Mouse (Mus musculus) neutrophil, adult 83 days (primary cell): ENCODE data around the gene Pmm2. TPM values are rescaled to one million over a fixed set of nuclear protein-coding genes. Genes with fewer than 3 reads are reported as not detected.

ENCODE experiments used
- total RNA-seq, 2 experiments: library from RNA; stranded (reverse); gene quantifications; one replicate each; pipeline ENCODE4 v1.2.4; 2023

Pmm2 gene
- total RNA-seq: 10 to 100 TPM; 34.5 to 35.2 TPM

GRCm38 (mm10) chr16:8637217-8638051 is at the start of gene Pmm2, which contains the start of gene Tmem186:
Gene Pmm2, plus strand, starts transcription at chr16:8637674.
Gene Tmem186, minus strand, starts transcription at chr16:8637712.

GRCm38 (mm10) chr16:8671551-8672349 is 34.3 kb downstream of the Pmm2 start, which contains the start of gene Carhsp1:
Gene Carhsp1, minus strand, starts transcription at chr16:8672155.

DNA sequence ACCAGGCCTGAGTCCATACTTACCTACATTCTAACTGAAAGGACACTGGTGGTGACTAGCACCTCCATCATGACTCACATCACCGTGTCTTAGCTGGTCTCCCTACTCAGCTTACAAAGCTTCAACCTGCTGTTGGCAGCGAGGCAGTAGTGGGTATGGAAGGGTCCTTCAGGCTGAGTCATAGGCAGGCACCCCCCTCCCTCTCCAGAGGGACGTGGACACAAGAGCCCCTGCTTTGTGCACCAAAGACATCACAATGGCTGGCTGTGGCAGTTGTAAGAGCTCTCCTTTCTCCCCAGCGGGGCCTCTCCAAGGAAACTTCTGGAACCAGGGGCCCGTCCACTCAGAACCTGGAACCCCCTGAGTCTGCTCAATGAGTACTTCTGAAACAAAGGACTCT is 43.0 kb downstream of the Pmm2 start, which contains the start of gene Gm5767:
TSS of gene Gm5767 (plus strand) at position 301 of the 400 bp plus-strand sequence.

Other genes starting within 250 kb of the Pmm2 start
- gene Tmem114, start 212.5 kb upstream of the Pmm2 start, total RNA-seq: not detected
- gene Mettl22, start 166.9 kb upstream of the Pmm2 start, total RNA-seq: 1 to 10 TPM; 2.7 to 6.2 TPM
- under 1 TPM; 0.13 to 0.22 TPM for gene Abat, start 124.2 kb upstream of the Pmm2 start, total RNA-seq
- 1 to 10 TPM; 3.2 to 4.9 TPM for gene Tmem186, start within 50 bp of the Pmm2 start, total RNA-seq
- gene Carhsp1, start 34.5 kb downstream of the Pmm2 start, total RNA-seq: 10 to 100 TPM; 58.4 to 63.4 TPM
- gene Gm5767, start 43.1 kb downstream of the Pmm2 start, total RNA-seq: under 1 TPM in 1 of 2 experiments, not detected in 1; 0.75 TPM
- gene Usp7, start 154.6 kb downstream of the Pmm2 start, total RNA-seq: 100 to 1,000 TPM; 153 to 154 TPM
- gene 1810013L24Rik, start 192.4 kb downstream of the Pmm2 start, total RNA-seq: 10 to 100 TPM; 69.6 to 81.4 TPM